Mouse (Mus musculus): ENCODE data around the gene Dnajc5g.

GRCm38 (mm10) chr5:31137658-31138057, 31.6 kb downstream of the Dnajc5g start:
- TF ChIP-seq GATA1 (IDR thresholded peaks at IDR 0.05; ENCODE audit: low read length) (no peak), TAL1 (IDR thresholded peaks at IDR 0.05; ENCODE audit: low read length) (no peak)

All from erythroblast, embryonic 14.5 days (primary cell).